Mouse (Mus musculus) monocyte, adult 2 months (primary cell): ENCODE measurements around the gene Ap1s3.

ENCODE experiments used
- DNase-seq, 2 experiments: peaks; one replicate each; pipeline ENCODE4 v3.0.0; 2022; ENCODE audit warnings: low spot score in 2 of 2, low read depth in 1 of 2

Ap1s3 gene

GRCm38 (mm10) chr1:79598385-79599178 lies 73.2 kb downstream of the Ap1s3 start:
- DNase-seq, result no peak

DNA sequence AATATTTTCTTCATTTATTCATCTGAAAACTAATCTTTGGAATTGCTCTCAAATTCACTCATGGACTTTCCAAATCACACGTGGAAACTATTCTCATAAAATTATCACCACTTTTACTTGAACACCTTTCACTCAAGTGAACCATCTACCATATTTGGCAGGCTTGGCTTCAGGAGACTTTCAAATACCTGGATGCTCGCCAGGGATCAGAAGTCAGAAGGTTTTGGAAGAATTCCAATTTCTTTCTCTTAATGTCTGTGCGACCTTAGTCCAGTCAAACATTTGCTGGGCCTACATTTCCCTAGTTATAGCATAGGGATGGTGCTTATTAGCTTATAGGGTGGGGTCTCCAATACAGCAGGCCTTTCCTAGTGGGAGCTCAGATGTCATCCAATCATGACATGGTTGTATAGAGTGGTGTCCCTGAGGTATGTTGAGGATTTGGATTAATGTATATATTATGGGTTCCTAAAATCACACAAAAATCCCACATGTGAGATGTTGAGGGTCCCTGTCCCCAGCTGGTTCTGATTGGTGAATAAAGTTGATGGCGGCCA lies 79.0 kb downstream of the Ap1s3 start:
- no peak for DNase-seq

DNA sequence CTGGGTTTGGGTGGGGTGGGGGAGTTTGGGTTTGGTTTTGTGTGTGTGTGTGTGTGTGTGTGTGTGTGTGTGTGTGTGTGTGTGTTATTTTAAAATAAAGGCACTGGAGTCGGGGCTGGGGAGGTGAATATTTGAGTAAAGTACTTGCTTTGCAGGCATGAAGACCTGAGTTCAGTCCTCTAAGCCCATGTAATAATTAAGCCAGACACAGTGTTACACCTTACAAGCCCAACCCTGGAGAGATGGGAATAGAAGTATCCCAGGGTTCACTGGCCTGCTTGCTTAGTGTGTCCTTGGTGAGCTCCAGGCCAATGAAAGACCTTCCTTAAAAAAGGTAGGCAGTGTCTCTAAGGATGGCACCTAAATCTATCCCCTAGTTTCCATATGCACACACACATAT lies 80.7 kb downstream of the Ap1s3 start:
- no peak for DNase-seq

GRCm38 (mm10) chr1:79589971-79590763 lies 81.6 kb downstream of the Ap1s3 start:
- DNase-seq, result no peak

DNA sequence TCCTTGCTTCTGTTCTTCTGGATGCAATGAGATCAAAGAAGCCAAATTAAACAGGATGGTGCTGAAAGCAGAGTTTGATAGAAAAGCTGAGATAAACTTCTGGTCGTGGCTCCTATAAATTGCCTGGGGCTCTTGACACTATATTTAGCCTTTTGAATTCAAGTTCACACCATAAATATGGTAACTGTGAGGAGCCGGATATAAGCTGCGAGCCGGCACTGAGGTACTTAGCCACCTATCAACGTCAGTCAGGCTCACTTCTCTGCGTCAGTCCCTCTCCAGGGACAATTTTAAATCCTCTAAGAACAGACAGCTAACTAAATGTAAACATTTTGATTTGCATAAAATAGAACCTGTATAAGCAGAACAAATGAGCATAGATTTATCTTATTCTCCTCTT lies 82.3 kb downstream of the Ap1s3 start:
- DNase-seq, result no peak

DNA sequence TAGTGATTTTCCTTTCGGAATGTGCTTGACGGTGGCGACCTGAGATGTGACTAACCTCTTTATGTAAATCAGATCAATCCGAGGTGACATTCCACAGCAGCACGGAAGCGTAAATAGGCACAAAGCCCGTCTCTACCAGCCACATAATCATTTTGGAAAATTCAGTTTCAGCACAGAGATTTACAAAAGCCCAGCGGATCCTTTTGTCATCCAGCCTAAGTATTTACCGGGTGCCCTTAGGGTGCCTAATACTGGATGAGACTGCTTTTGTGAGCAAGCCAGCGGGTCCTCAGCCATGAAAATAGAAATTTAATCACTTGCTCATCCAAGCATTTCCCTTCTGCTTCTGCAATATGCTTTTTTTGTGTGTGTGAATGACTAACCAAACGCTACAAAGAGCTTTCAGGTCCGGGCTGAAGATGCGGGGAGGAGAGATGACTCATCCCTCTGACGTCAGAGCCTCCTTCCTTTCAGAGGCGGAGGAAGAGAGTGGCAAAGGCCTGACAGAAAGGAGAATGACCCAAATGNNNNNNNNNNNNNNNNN lies 90.6 kb downstream of the Ap1s3 start:
- no peak for DNase-seq

GRCm38 (mm10) chr1:79577357-79577756 lies 94.4 kb downstream of the Ap1s3 start:
- no peak for DNase-seq

DNA sequence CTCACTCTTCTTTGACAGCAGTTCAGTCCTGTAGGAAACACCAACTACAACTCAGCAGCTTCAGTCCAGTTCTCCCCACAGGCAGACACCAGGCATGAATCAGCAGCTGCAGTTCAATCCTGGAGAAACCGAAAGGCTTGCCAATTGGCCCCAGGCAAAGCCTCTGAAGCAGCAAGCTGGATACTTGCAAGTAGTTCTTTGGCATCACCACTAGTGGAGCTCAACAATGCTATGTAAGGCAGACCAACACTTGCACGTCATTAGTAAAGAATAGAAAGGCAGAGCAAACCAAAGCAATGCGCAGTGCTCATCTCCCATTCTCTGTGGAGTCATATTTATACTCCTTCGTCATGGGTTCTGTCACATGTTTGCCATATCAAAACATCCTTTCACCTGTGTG lies 99.9 kb downstream of the Ap1s3 start:
- no peak for DNase-seq

DNA sequence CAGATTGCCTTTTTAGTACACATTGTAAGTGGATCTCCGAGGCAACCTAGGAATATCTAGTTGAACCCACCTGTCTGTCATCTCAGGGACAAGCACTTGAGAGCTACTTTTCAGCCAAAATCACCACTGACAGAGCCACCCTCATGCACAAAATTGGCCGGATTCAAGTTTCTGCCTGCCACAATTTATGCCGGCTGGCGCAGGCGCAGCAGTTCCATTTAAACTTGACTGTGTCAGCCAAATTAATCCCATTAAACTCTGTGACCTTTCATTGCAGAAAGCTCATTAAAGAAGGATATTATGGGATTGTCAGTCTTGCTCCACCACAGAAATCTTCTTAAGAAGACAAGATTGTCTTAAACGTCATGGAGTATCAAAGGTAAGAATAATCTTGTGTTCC lies 100.6 kb downstream of the Ap1s3 start:
- DNase-seq, result no peak

- no peak for DNase-seq
These were observed 110.6 kb downstream of the Ap1s3 start for GRCm38 (mm10) chr1:79561186-79561585.
